Mouse (Mus musculus) lung, postnatal 0 days (tissue): ENCODE data around the gene Eps15. TPM values are rescaled to one million over a fixed set of nuclear protein-coding genes. Genes with fewer than 3 reads are reported as not detected.

ENCODE experiments used
- ATAC-seq: fragments of 200-750 bp; cut with Nextera tagmentation; 2 replicates; pipeline ENCODE4 v1.8.0; 2017; ENCODE audit warnings: moderate library complexity
- DNase-seq: peaks from one replicate; pipeline ENCODE4 v3.0.0-alpha.2; 2016; ENCODE audit warnings: low spot score
- H3K27ac ChIP-seq: fragments of 300-500 bp; sonication (generic); 2 replicates; pipeline ENCODE4 v1.5.1; 2014; ENCODE audit warnings: antibody characterized with exemption, mild to moderate bottlenecking, low read length, mixed read lengths
- H3K27me3 ChIP-seq: fragments of 300-500 bp; sonication (generic); replicated peaks from 2 replicates; pipeline ENCODE4 v1.6.1; 2014; ENCODE audit warnings: low read length, mixed read lengths; ENCODE audit not compliant: insufficient read depth
- H3K36me3 ChIP-seq: fragments of 300-500 bp; sonication (generic); 2 replicates; pipeline ENCODE4 v1.6.1; 2014; ENCODE audit warnings: low read length, mixed read lengths; ENCODE audit not compliant: insufficient read depth
- H3K4me1 ChIP-seq: fragments of 300-500 bp; sonication (generic); 2 replicates; pipeline ENCODE4 v1.6.1; 2014; ENCODE audit warnings: antibody characterized with exemption, low read depth, low read length, mixed read lengths; ENCODE audit not compliant: insufficient read depth
- H3K4me2 ChIP-seq: fragments of 300-500 bp; sonication (generic); replicated peaks from 2 replicates; pipeline ENCODE4 v1.6.1; 2014; ENCODE audit warnings: low read depth, mild to moderate bottlenecking, low read length, moderate library complexity, mixed read lengths
- H3K4me3 ChIP-seq: fragments of 300-500 bp; sonication (generic); 2 replicates; pipeline ENCODE4 v1.5.1; 2014; ENCODE audit warnings: low read depth, low read length
- H3K9ac ChIP-seq: fragments of 300-500 bp; sonication (generic); replicated peaks from 2 replicates; pipeline ENCODE4 v1.6.1; 2014; ENCODE audit warnings: low read depth, mild to moderate bottlenecking
- H3K9me3 ChIP-seq: fragments of 300-500 bp; sonication (generic); 2 replicates; pipeline ENCODE4 v1.6.1; 2016; ENCODE audit warnings: low read length, mixed read lengths
- CTCF ChIP-seq: IDR thresholded peaks from 2 replicates; pipeline ENCODE4 v1.5.1; 2016; ENCODE audit warnings: antibody characterized with exemption, mild to moderate bottlenecking
- EP300 ChIP-seq: IDR thresholded peaks from 2 replicates; pipeline ENCODE4 v1.6.1; 2016; ENCODE audit warnings: antibody characterized with exemption, mild to moderate bottlenecking, control low read depth
- WGBS: fragments of 180-500 bp; shearing (Covaris S2); extraction: QIAGEN DNeasy Blood & Tissue Kit; methylation state at CpG from one replicate; pipeline ENCODE4 v1.1.7; 2014; 5-methylcytosine and 5-hydroxymethylcytosine counted together
- polyA plus RNA-seq: library from polyadenylated mRNA; unstranded; fragments of >200 nt; fragmentation: Nextera tagmentation; extraction: Ambion mirVana; gene quantifications from 2 replicates; pipeline ENCODE4 v1.2.1, GENCODE M21; 2015

Gene Eps15
- polyA plus RNA-seq, 1 experiment from 2014 or later = 31.0 TPM

GRCm38 (mm10) chr4:109266056-109266455 lies 14.0 kb upstream of the Eps15 start:
- no peaks in the 10 kb centered on the region for H3K27me3 ChIP-seq
- ATAC-seq (no peak), DNase-seq (no peak)
- WGBS = 76% methylated on average over 3 of the region's 3 CpGs
- no peak overlapping the region for H3K4me2 ChIP-seq
- no peaks in the 10 kb centered on the region for H3K36me3 ChIP-seq
- H3K27ac ChIP-seq = no peak overlapping the region
- no peaks in the 10 kb centered on the region for H3K4me1 ChIP-seq
- no peaks in the 10 kb centered on the region for H3K9me3 ChIP-seq
- no peak for TF ChIP-seq CTCF
- TF ChIP-seq EP300 = no peak
- H3K4me3 ChIP-seq = no peak overlapping the region
- no peak overlapping the region for H3K9ac ChIP-seq

GRCm38 (mm10) chr4:109266744-109267143 lies 13.3 kb upstream of the Eps15 start:
- no peaks in the 10 kb centered on the region for H3K36me3 ChIP-seq
- H3K4me1 ChIP-seq = no peaks in the 10 kb centered on the region
- no peaks in the 10 kb centered on the region for H3K9me3 ChIP-seq
- TF ChIP-seq EP300 (no peak), CTCF (no peak)
- no peak overlapping the region for H3K9ac ChIP-seq
- no peak overlapping the region for H3K27ac ChIP-seq
- WGBS = 65% methylated on average over 2 of the region's 2 CpGs
- no peaks in the 10 kb centered on the region for H3K27me3 ChIP-seq
- no peak for ATAC-seq
- H3K4me2 ChIP-seq = no peak overlapping the region
- H3K4me3 ChIP-seq = no peak overlapping the region
- no peak for DNase-seq

- no peaks in the 10 kb centered on the region for H3K27me3 ChIP-seq
- H3K27ac ChIP-seq = no peak overlapping the region
- no peak overlapping the region for H3K4me2 ChIP-seq
- no peak overlapping the region for H3K4me3 ChIP-seq
- H3K9ac ChIP-seq = no peak overlapping the region
- ATAC-seq (no peak), DNase-seq (no peak)
- no peaks in the 10 kb centered on the region for H3K4me1 ChIP-seq
- TF ChIP-seq CTCF (no peak), EP300 (no peak)
- H3K9me3 ChIP-seq = no peaks in the 10 kb centered on the region
- no peaks in the 10 kb centered on the region for H3K36me3 ChIP-seq
- 79% methylated on average over 3 of the region's 3 CpGs for WGBS
Observed at GRCm38 (mm10) chr4:109267452-109267851, 12.6 kb upstream of the Eps15 start.

- Histone ChIP-seq H3K9ac (no peak overlapping the region), H3K9me3 (no peaks in the 10 kb centered on the region), H3K27me3 (no peaks in the 10 kb centered on the region), H3K36me3 (no peaks in the 10 kb centered on the region), H3K4me1 (no peaks in the 10 kb centered on the region), H3K4me2 (no peak overlapping the region), H3K27ac (no peak overlapping the region), H3K4me3 (no peak overlapping the region)
- WGBS = 61% methylated on average over 3 of the region's 3 CpGs
- ATAC-seq = no peak
- TF ChIP-seq CTCF (no peak; the same call in 1 of the 2 replicates), EP300 (no peak)
- DNase-seq = no peak
Observed at GRCm38 (mm10) chr4:109268903-109269302, 11.2 kb upstream of the Eps15 start.

- no peak for ATAC-seq
- WGBS = 80% methylated on average over 4 of the region's 4 CpGs
- H3K36me3 ChIP-seq = no peaks in the 10 kb centered on the region
Observed at GRCm38 (mm10) chr4:109271803-109272202, 8.3 kb upstream of the Eps15 start.

GRCm38 (mm10) chr4:109273586-109274240 lies 6.4 kb upstream of the Eps15 start:
- Histone ChIP-seq H3K9ac (no peak overlapping the region), H3K27ac (no peak overlapping the region), H3K4me3 (no peak overlapping the region), H3K4me1 (no peaks in the 10 kb centered on the region), H3K27me3 (no peaks in the 10 kb centered on the region), H3K4me2 (no peak overlapping the region), H3K9me3 (no peaks in the 10 kb centered on the region), H3K36me3 (no peaks in the 10 kb centered on the region)
- no peak for TF ChIP-seq EP300
- no peak for TF ChIP-seq CTCF
- 80% methylated on average over 2 of the region's 2 CpGs for WGBS
- ATAC-seq (no peak), DNase-seq (no peak)

More at GRCm38 (mm10) chr4:109271803-109272202, 8.3 kb upstream of the Eps15 start:
- no peaks in the 10 kb centered on the region for H3K4me1 ChIP-seq
- no peak overlapping the region for H3K4me2 ChIP-seq
- H3K27me3 ChIP-seq = no peaks in the 10 kb centered on the region
- no peak overlapping the region for H3K9ac ChIP-seq
- DNase-seq = no peak
- TF ChIP-seq EP300 = no peak
- TF ChIP-seq CTCF = no peak
- H3K27ac ChIP-seq = no peak overlapping the region
- H3K9me3 ChIP-seq = no peaks in the 10 kb centered on the region
- no peak overlapping the region for H3K4me3 ChIP-seq
